Mouse (Mus musculus) layer of hippocampus, postnatal 36 days (tissue): ENCODE data around the gene Olfr585. TPM values are rescaled to one million over a fixed set of nuclear protein-coding genes. Genes with fewer than 3 reads are reported as not detected.

Experiments
- DNase-seq, 2 experiments: peaks; one replicate each; pipeline ENCODE4 v3.0.0; 2022
- total RNA-seq, 2 experiments: library from RNA; stranded (reverse); gene quantifications; 2 replicates each; pipeline ENCODE4 v1.2.3; 2021

The Olfr585 gene
- not detected for total RNA-seq

DNA sequence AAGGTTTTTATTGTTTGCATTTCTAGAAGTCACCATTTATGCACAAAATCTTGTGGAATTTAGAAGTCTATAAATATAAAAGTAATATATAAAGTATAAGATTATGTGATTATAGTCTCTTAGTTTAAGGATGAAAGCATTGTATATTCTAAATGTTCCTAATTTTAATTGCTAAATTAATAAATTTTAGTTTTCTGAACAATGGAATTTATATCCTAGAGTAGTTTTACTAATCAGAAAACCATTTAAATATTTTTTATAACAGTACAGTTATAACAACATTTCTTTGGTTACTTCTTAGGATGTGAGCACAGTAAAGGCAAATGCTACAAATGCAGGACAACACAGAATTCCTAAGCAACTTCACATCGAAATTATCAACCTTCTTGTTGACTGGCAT is at the start of gene Olfr585:
Gene Olfr585, plus strand, starts transcription at position 301 of the 400 bp plus-strand sequence.
- DNase-seq: no peak

DNA sequence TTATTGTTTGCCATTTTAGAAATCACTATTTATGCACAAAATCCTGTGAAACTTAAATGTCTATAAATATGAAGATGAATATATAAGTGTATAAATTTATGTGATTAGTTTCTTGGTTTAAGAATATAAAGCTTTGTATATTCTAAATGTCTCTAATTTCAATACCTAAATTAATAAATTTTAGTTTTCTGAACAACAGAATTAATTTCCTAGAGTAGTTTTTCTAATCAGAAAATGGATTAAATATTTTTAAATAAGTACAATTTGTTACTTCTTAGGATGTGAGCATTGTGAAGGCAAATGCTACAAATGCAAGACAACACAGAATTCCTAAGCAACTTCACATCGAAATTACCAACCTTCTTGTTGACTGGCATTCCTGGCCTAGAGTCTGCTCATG is 46.5 kb upstream of the Olfr585 start, which contains the start of gene Olfr583:
Gene Olfr583, plus strand, starts transcription at position 301 of the 400 bp plus-strand sequence.
- no peak for DNase-seq

DNA sequence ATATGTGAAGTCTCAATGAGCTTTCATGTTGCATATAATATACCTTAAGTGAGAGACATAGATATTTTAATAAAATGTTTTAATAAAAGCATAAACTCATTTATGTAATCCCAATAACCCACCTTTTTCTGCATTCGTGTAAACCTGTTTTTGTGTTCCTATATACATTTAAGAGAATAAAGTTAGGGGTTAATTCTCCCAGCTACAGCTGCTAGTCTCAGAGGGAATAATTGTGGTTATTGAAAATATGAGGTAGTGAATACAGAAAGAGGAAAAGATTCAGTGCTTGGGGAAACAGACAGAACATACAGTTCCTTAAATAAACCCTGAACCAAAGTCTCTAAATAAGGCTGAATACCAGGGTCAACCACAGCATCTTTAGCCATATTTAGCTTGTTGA is 15.9 kb upstream of the Olfr585 start, which contains the start of gene Olfr584:
Gene Olfr584, plus strand, starts transcription at position 301 of the 400 bp plus-strand sequence.
- DNase-seq: no peak

DNA sequence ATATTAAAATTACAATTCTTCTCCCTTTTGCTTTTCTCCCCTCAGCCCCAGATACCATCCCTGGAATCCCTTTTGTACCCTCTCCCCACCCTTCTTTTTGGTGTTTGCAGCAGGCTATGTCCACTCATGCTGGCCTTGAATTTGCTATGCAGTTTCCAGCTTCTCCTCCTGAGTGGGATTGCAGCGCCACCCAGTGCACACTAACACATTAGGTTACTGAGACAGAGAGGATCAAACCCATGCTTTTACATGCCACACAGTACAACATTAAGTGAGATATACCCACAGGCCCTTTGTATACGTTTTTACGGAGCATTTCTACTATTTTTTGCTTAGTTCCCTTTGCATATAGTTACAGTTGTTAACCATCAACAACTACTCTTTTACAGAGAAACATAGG is 21.9 kb downstream of the Olfr585 start:
- DNase-seq: no peak

DNA sequence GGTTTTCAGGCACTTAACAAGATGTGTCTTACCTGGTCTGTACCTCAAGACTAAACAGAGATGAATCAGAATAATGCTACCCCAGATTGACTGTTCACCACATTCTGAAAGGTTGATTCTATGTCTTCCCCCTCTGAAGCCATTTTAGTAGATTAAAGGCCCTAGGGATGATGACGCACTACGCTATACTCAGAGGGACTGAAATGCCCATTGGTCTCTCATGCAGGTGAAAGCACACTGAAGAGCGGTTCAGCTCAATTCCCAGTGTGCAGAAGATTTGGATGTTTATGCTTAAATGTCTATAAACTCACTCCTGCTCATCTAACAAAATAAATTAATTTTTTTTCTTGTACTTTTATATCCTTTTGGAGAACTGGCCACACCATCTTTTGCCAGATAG is 28.0 kb downstream of the Olfr585 start, which contains the start of gene Olfr586:
Gene Olfr586, minus strand, starts transcription at position 101 of the 400 bp plus-strand sequence.
- DNase-seq: no peak

DNA sequence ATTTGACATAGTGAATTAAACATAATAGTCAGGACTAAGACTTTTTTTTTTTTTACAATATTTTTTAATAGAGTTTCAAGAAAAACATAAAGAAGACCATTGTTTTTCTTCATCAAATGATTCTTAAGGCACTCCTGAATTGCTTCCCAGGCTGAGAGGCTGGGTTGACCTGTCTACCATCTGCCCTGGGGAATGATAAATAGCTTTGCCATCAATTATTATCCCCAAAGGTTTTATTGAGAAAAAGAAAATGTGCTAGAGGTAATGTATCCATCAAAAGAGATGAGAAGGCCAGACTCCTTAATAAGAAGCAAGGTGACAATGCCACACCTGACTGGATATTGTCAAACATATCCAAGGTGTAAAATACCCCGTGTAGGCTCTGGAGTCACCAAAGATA is 43.1 kb downstream of the Olfr585 start, which contains the start of gene Olfr588-ps1:
Gene Olfr588-ps1, plus strand, starts transcription at position 301 of the 400 bp plus-strand sequence.
- DNase-seq: no peak

Other genes with a start within 250 kb of the Olfr585 start
- not detected for gene Olfr566, start 239.0 kb upstream of the Olfr585 start, total RNA-seq
- gene Olfr568, start 220.6 kb upstream of the Olfr585 start, total RNA-seq: not detected
- not detected for gene Olfr569, start 206.8 kb upstream of the Olfr585 start, total RNA-seq
- not detected for gene Olfr570, start 203.1 kb upstream of the Olfr585 start, total RNA-seq
- gene Olfr571, start 180.2 kb upstream of the Olfr585 start, total RNA-seq: not detected
- not detected for gene Olfr572, start 173.3 kb upstream of the Olfr585 start, total RNA-seq
- gene Olfr573-ps1, start 155.1 kb upstream of the Olfr585 start, total RNA-seq: not detected
- not detected for gene Olfr574, start 149.3 kb upstream of the Olfr585 start, total RNA-seq
- gene Olfr575, start 138.9 kb upstream of the Olfr585 start, total RNA-seq: not detected
- not detected for gene Olfr576, start 135.1 kb upstream of the Olfr585 start, total RNA-seq
- gene Olfr577, start 121.8 kb upstream of the Olfr585 start, total RNA-seq: not detected
- not detected for gene Olfr578, start 108.4 kb upstream of the Olfr585 start, total RNA-seq
- not detected for gene Olfr582, start 59.7 kb upstream of the Olfr585 start, total RNA-seq
- gene Olfr583, start 46.4 kb upstream of the Olfr585 start, total RNA-seq: not detected
- gene Olfr584, start 15.8 kb upstream of the Olfr585 start, total RNA-seq: not detected
- not detected for gene Olfr586, start 27.9 kb downstream of the Olfr585 start, total RNA-seq
- not detected for gene Olfr588-ps1, start 43.2 kb downstream of the Olfr585 start, total RNA-seq
- not detected for gene Olfr589, start 58.6 kb downstream of the Olfr585 start, total RNA-seq
- gene Olfr591, start 80.6 kb downstream of the Olfr585 start, total RNA-seq: not detected
- gene Olfr592, start 87.1 kb downstream of the Olfr585 start, total RNA-seq: not detected
- not detected for gene Olfr593, start 114.1 kb downstream of the Olfr585 start, total RNA-seq
- gene Olfr594, start 119.3 kb downstream of the Olfr585 start, total RNA-seq: not detected
- not detected for gene Usp17ld, start 154.8 kb downstream of the Olfr585 start, total RNA-seq
- gene Olfr596, start 207.9 kb downstream of the Olfr585 start, total RNA-seq: not detected
- not detected for gene Olfr597, start 218.6 kb downstream of the Olfr585 start, total RNA-seq
- gene Olfr598, start 225.8 kb downstream of the Olfr585 start, total RNA-seq: not detected
- not detected for gene Olfr599, start 238.2 kb downstream of the Olfr585 start, total RNA-seq